Mouse (Mus musculus): ENCODE results near the gene Gpr37. TPM values are rescaled to one million over a fixed set of nuclear protein-coding genes. Genes with fewer than 3 reads are reported as not detected.

Gpr37 gene
- polyA plus RNA-seq, 1 experiment, result not detected

Other genes starting within 250 kb of the Gpr37 start
- gene Pot1a, start 118.5 kb upstream of the Gpr37 start, polyA plus RNA-seq (2012; rRNA removed), result 2.5 and 3.6 TPM in 2 replicates